Mouse (Mus musculus) CH12.LX (cell line): ENCODE results near the gene Rimkla. TPM values are rescaled to one million over a fixed set of nuclear protein-coding genes. Genes with fewer than 3 reads are reported as not detected.

ENCODE experiments used
- DNase-seq: peaks from one replicate; pipeline ENCODE4 v3.0.0-alpha.2; 2013; ENCODE audit errors: extremely low read depth
- H3K27ac ChIP-seq: 2 replicates; pipeline ENCODE4 v1.5.1; 2012; ENCODE audit warnings: low read depth, mild to moderate bottlenecking, control low read depth, moderate library complexity; ENCODE audit not compliant: insufficient read depth
- H3K27me3 ChIP-seq: replicated peaks from 2 replicates; pipeline ENCODE3; 2012; ENCODE audit warnings: inconsistent platforms
- H3K36me3 ChIP-seq, 2 experiments: replicated peaks in 1 of 2; 2 replicates each; pipeline versions ENCODE3 to v1.6.1; 2012; ENCODE audit warnings: inconsistent platforms in 1 of 2, low read length in 1 of 2, mild to moderate bottlenecking in 1 of 2, mixed read lengths in 1 of 2, moderate library complexity in 1 of 2; ENCODE audit not compliant: control insufficient read depth in 1 of 2, insufficient read depth in 1 of 2
- H3K4me1 ChIP-seq, 2 experiments: 2 replicates each; pipeline ENCODE4 v1.6.1; 2012; ENCODE audit warnings: inconsistent platforms in 1 of 2, moderate library complexity in 1 of 2; ENCODE audit not compliant: insufficient read depth in 2 of 2, control insufficient read depth in 1 of 2
- H3K4me2 ChIP-seq: 2 replicates; pipeline ENCODE4 v1.6.1; 2012; ENCODE audit warnings: low read depth, mild to moderate bottlenecking, control low read depth; ENCODE audit not compliant: poor library complexity, insufficient read depth, severe bottlenecking
- H3K4me3 ChIP-seq, 3 experiments: fragments of 150-350 bp in 1 of 3; sonication (generic) in 1 of 3; replicated peaks in 1 of 3; 2 replicates each; pipeline versions ENCODE3 to v1.5.1; 2011 to 2012; ENCODE audit warnings: low read depth in 2 of 3, low read length in 2 of 3, mild to moderate bottlenecking in 2 of 3, moderate library complexity in 2 of 3, control low read depth in 1 of 3, improper control_type of control experiment in 1 of 3, inconsistent platforms in 1 of 3, mixed read lengths in 1 of 3; ENCODE audit not compliant: poor library complexity in 1 of 3
- H3K79me2 ChIP-seq: replicated peaks from 2 replicates; pipeline ENCODE4 v1.6.1; 2012; ENCODE audit warnings: mild to moderate bottlenecking, moderate library complexity; ENCODE audit not compliant: control insufficient read depth, poor library complexity, insufficient read depth, severe bottlenecking; ENCODE audit errors: extremely low read depth
- H3K9ac ChIP-seq: 2 replicates; pipeline ENCODE4 v1.6.1; 2012; ENCODE audit warnings: low read depth, mild to moderate bottlenecking, control low read depth, moderate library complexity; ENCODE audit not compliant: insufficient read depth
- H3K9me3 ChIP-seq: replicated peaks from 2 replicates; pipeline ENCODE3; 2012; ENCODE audit warnings: low read length, inconsistent platforms, mixed read lengths
- BHLHE40 ChIP-seq: IDR thresholded peaks from 2 replicates; pipeline ENCODE4 v1.6.1; 2011; ENCODE audit warnings: mild to moderate bottlenecking, low read depth, low read length, improper control_type of control experiment
- CTCF ChIP-seq, 2 experiments: IDR thresholded peaks in 1 of 2; conservative IDR thresholded peaks in 1 of 2; 2 replicates each; pipeline ENCODE4 v1.5.1; 2011 to 2012; ENCODE audit warnings: low read depth in 2 of 2, low read length in 2 of 2, improper control_type of control experiment in 1 of 2, inconsistent platforms in 1 of 2, mild to moderate bottlenecking in 1 of 2, moderate library complexity in 1 of 2
- GABPA ChIP-seq: IDR thresholded peaks from 2 replicates; pipeline ENCODE4 v1.6.1; 2012; ENCODE audit warnings: low read depth, low read length, improper control_type of control experiment, inconsistent platforms; ENCODE audit not compliant: insufficient replicate concordance
- IRF4 ChIP-seq: IDR thresholded peaks from 2 replicates; pipeline ENCODE4 v1.6.1; 2014; ENCODE audit warnings: low read depth, mild to moderate bottlenecking, inconsistent platforms, low read length, improper control_type of control experiment
- MAZ ChIP-seq: IDR thresholded peaks from 2 replicates; pipeline ENCODE4 v1.6.1; 2012; ENCODE audit warnings: low read depth, mild to moderate bottlenecking, inconsistent platforms, low read length, improper control_type of control experiment, moderate library complexity
- RAD21 ChIP-seq: IDR thresholded peaks from 2 replicates; pipeline ENCODE4 v1.6.1; 2011; ENCODE audit warnings: low read depth, mild to moderate bottlenecking, low read length, improper control_type of control experiment, moderate library complexity
- SIN3A ChIP-seq: IDR thresholded peaks from 2 replicates; pipeline ENCODE4 v1.6.1; 2012; ENCODE audit warnings: low read length, improper control_type of control experiment, inconsistent platforms
- SMC3 ChIP-seq: IDR thresholded peaks from 2 replicates; pipeline ENCODE4 v1.6.1; 2011; ENCODE audit warnings: low read depth, low read length, improper control_type of control experiment
- USF2 ChIP-seq: conservative IDR thresholded peaks from 2 replicates; pipeline ENCODE4 v1.6.1; 2011; ENCODE audit warnings: low read depth, low read length, improper control_type of control experiment
- ZC3H11A ChIP-seq: IDR thresholded peaks from 2 replicates; pipeline ENCODE4 v1.6.1; 2012; ENCODE audit warnings: low read depth, mild to moderate bottlenecking, inconsistent platforms, low read length, improper control_type of control experiment
- ZKSCAN1 ChIP-seq: IDR thresholded peaks from 2 replicates; pipeline ENCODE4 v1.6.1; 2012; ENCODE audit warnings: low read depth, inconsistent platforms, low read length, improper control_type of control experiment, borderline replicate concordance
- ZMIZ1 ChIP-seq: IDR thresholded peaks from 2 replicates; pipeline ENCODE4 v1.6.1; 2012; ENCODE audit warnings: low read depth, mild to moderate bottlenecking, inconsistent platforms, low read length, improper control_type of control experiment
- dilution Hi-C: fragments of 300-500 bp; cut with MboI; formaldehyde crosslinking; loops from 2 replicates; pipeline ENCODE4 v1.14.3; 2020; ENCODE audit warnings: low sequenced_read_pairs; ENCODE audit not compliant: extremely low pct_unique_long_range_greater_than_20kb, extremely low pct_ligation_motif_present
- in situ Hi-C: fragments of 300-500 bp; cut with MboI; formaldehyde crosslinking; loops from 3 replicates; pipeline ENCODE4 v1.14.3; 2019; ENCODE audit warnings: low sequenced_read_pairs, low pct_ligation_motif_present, low pct_unique_long_range_greater_than_20kb, mixed read lengths
- polyA plus RNA-seq: library from polyadenylated mRNA; unstranded; fragments of >175 nt; gene quantifications from 2 replicates; pipeline ENCODE4 v1.2.1, GENCODE M21; 2012; ENCODE audit warnings: low read depth; ENCODE audit not compliant: insufficient read length
- total RNA-seq, 2 experiments: library from RNA; depleted of rRNA; stranded (reverse); fragments of 300-350 nt in 1 of 2; fragments of >200 nt in 1 of 2; gene quantifications; 2 replicates each; pipeline ENCODE4 v1.2.3; 2012 to 2014

Rimkla gene
- total and polyA plus RNA-seq, 3 experiments, result 0.48 to 0.84 (median 0.59) TPM

DNA sequence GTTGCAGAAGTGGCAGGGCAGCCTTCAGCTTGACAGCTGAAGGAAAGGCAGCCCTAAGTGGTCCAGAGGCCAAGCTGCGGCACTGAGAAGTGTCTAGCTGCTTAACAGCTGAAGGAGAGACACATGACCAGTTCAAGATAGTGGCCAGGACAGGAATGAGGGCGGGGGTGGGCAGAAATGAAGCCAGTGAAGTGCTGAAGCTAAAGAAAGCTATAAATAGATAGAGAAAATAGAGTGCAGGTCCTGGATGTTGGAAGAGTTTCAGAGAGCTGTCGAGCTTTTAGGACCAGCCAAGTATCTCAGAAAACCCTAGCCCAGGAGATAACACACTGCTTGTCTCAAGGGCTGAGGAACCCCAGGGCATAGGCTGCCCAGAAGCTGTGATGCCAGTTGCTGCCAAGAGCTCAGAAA, 20.3 kb upstream of the Rimkla start:
- no peaks in the 10 kb centered on the region for H3K27me3 ChIP-seq
- H3K4me3 ChIP-seq, result no peak overlapping the region
- no peaks in the 10 kb centered on the region for H3K36me3 ChIP-seq
- H3K27ac ChIP-seq, result no peak overlapping the region
- H3K4me2 ChIP-seq, result no peak overlapping the region
- no peak for TF ChIP-seq SMC3
- TF ChIP-seq GABPA, result no peak
- H3K9me3 ChIP-seq, result no peaks in the 10 kb centered on the region
- H3K79me2 ChIP-seq, result no peaks in the 10 kb centered on the region
- in situ Hi-C loops (no loop called here), dilution Hi-C loops (no loop called here)
- DNase-seq, result no peak
- H3K4me1 ChIP-seq, result peaks cover 0 to 6% of the 10 kb centered on the region in 2 experiments; a peak in 2 of 4 replicates
- no peak overlapping the region for H3K9ac ChIP-seq

DNA sequence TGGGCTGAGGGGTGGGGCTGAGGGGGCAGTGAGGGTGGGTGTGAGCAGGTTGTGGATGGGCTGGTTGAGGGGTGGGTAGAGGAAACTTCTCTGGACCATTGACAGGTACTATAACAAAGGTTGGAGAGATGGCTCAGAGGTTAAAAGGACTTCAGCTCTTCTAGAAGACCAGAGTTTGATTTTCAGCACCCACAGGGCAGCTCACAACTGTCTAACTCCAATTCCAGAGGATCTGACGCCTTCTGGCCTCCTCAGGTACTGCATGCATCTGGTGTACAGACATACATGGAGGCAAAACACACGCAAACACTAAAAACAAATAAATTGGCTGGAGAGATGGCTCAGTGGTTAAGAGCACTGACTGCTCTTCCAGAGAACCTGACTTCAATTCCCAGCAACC, 19.2 kb upstream of the Rimkla start:
- H3K4me3 ChIP-seq, result no peak overlapping the region
- dilution Hi-C loops, result no loop called here

DNA sequence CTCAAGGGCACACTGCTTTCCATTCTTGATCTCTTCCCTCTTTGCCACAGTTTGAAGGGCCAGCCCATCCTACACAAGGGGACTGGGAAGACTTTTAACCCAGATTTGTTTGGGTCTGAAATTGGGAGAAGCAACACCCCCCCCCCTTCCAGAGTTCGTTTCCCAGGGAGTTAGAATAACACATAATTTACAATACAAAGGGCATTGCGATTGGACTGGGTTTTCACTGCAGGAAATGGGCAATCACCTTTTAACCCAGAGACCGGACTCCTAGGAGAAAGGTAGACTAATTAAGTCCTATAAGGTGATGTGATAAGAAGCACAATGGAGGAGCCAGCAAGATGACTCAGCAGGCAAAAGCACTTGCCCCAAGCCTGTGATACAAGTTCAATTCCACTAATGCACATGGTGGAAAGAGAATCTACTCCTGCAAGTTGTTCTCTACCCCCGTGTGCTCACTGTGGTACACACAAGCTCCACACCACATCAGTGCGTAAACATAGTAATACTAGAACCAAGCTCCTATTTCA, 6.0 kb upstream of the Rimkla start:
- Histone ChIP-seq H3K4me1 (no peaks in the 10 kb centered on the region), H3K27ac (no peak overlapping the region), H3K79me2 (no peaks in the 10 kb centered on the region), H3K36me3 (no peaks in the 10 kb centered on the region), H3K4me3 (no peak overlapping the region), H3K9ac (no peak overlapping the region), H3K27me3 (peaks cover 2% of the 10 kb centered on the region), H3K4me2 (no peak overlapping the region), H3K9me3 (no peaks in the 10 kb centered on the region)
- TF ChIP-seq USF2 (no peak), ZMIZ1 (no peak), RAD21 (no peak), BHLHE40 (no peak), ZKSCAN1 (no peak), MAZ (no peak), CTCF (conservative IDR thresholded peaks at IDR 0.05 in 1 of 2, IDR thresholded peaks at IDR 0.05 in 1 of 2; ENCODE audit: low read depth in 2 of 2, low read length in 2 of 2) (no peak)
- no peak for DNase-seq
- in situ Hi-C loops, result no loop called here
- dilution Hi-C loops, result no loop called here

More for the DNA sequence above, 19.2 kb upstream of the Rimkla start:
- no peaks in the 10 kb centered on the region for H3K27me3 ChIP-seq
- no peak overlapping the region for H3K4me2 ChIP-seq
- no peak overlapping the region for H3K9ac ChIP-seq
- H3K27ac ChIP-seq, result no peak overlapping the region
- peak; percentile 15 for DNase-seq
- no peaks in the 10 kb centered on the region for H3K9me3 ChIP-seq
- TF ChIP-seq ZC3H11A (no peak), CTCF (conservative IDR thresholded peaks at IDR 0.05 in 1 of 2, IDR thresholded peaks at IDR 0.05 in 1 of 2; ENCODE audit: low read depth in 2 of 2, low read length in 2 of 2) (peak in 1 of 2 experiments; percentile 19; a peak in 2 of 4 replicates), IRF4 (no peak; the same call in 1 of the 2 replicates), SIN3A (0 out of 2 replicates have a peak, but pooled peaks have one; percentile 20), SMC3 (peak; percentile 11; the same call in 1 of the 2 replicates)
- TF ChIP-seq, all 38 proteins: peak for 3
- no peaks in the 10 kb centered on the region for H3K36me3 ChIP-seq
- H3K4me1 ChIP-seq, result peaks cover 0 to 6% of the 10 kb centered on the region in 2 experiments; a peak in 2 of 4 replicates
- H3K79me2 ChIP-seq, result no peaks in the 10 kb centered on the region
- in situ Hi-C loops, result no loop called here
